Mouse (Mus musculus) hindbrain, embryonic 11.5 days (tissue): Measurements from ENCODE around the gene Galnt2. TPM values are rescaled to one million over a fixed set of nuclear protein-coding genes. Genes with fewer than 3 reads are reported as not detected.

Experiments
- ATAC-seq: fragments of 200-750 bp; cut with Nextera tagmentation; 2 replicates; pipeline ENCODE4 v1.8.0; 2017; ENCODE audit warnings: mild to moderate bottlenecking, moderate TSS enrichment, moderate library complexity; ENCODE audit not compliant: low FRiP score
- DNase-seq: peaks from one replicate; pipeline ENCODE4 v3.0.0-alpha.2; 2015; ENCODE audit warnings: low spot score
- H3K27ac ChIP-seq: fragments of 300-500 bp; sonication (generic); 2 replicates; pipeline ENCODE4 v1.5.1; 2014; ENCODE audit warnings: mild to moderate bottlenecking, low read depth, low read length
- H3K27me3 ChIP-seq: fragments of 300-500 bp; sonication (generic); 2 replicates; pipeline ENCODE4 v1.6.1; 2014; ENCODE audit warnings: mild to moderate bottlenecking, low read length, moderate library complexity, mixed read lengths; ENCODE audit not compliant: control insufficient read depth, insufficient read depth
- H3K36me3 ChIP-seq: fragments of 300-500 bp; sonication (generic); 2 replicates; pipeline ENCODE4 v1.6.1; 2014; ENCODE audit warnings: mild to moderate bottlenecking, low read length, moderate library complexity, mixed read lengths; ENCODE audit not compliant: control insufficient read depth, insufficient read depth
- H3K4me1 ChIP-seq: fragments of 300-500 bp; sonication (generic); replicated peaks from 2 replicates; pipeline ENCODE4 v1.6.1; 2014; ENCODE audit warnings: low read length, mixed read lengths; ENCODE audit not compliant: control insufficient read depth, insufficient read depth
- H3K4me2 ChIP-seq: fragments of 300-500 bp; sonication (generic); replicated peaks from 2 replicates; pipeline ENCODE4 v1.6.1; 2014; ENCODE audit warnings: mild to moderate bottlenecking, low read depth, low read length
- H3K4me3 ChIP-seq: fragments of 300-500 bp; sonication (generic); 2 replicates; pipeline ENCODE4 v1.5.1; 2014; ENCODE audit warnings: low read depth, low read length
- H3K9ac ChIP-seq: fragments of 300-500 bp; sonication (generic); 2 replicates; pipeline ENCODE4 v1.6.1; 2014; ENCODE audit warnings: low read depth, low read length
- H3K9me3 ChIP-seq: fragments of 300-500 bp; sonication (generic); 2 replicates; pipeline ENCODE4 v1.6.1; 2016; ENCODE audit warnings: low read length; ENCODE audit not compliant: control insufficient read depth
- WGBS: fragments of 180-500 bp; shearing (Covaris S2); extraction: QIAGEN DNeasy Blood & Tissue Kit; methylation state at CpG from one replicate; pipeline ENCODE4 v1.1.7; 2014; 5-methylcytosine and 5-hydroxymethylcytosine counted together
- polyA plus RNA-seq: library from polyadenylated mRNA; unstranded; fragments of >200 nt; fragmentation: Nextera tagmentation; extraction: Ambion mirVana; gene quantifications from 2 replicates; pipeline ENCODE4 v1.2.1, GENCODE M21; 2014

The Galnt2 gene
- polyA plus RNA-seq, 1 experiment from 2014 or later = 47.0 TPM

DNA sequence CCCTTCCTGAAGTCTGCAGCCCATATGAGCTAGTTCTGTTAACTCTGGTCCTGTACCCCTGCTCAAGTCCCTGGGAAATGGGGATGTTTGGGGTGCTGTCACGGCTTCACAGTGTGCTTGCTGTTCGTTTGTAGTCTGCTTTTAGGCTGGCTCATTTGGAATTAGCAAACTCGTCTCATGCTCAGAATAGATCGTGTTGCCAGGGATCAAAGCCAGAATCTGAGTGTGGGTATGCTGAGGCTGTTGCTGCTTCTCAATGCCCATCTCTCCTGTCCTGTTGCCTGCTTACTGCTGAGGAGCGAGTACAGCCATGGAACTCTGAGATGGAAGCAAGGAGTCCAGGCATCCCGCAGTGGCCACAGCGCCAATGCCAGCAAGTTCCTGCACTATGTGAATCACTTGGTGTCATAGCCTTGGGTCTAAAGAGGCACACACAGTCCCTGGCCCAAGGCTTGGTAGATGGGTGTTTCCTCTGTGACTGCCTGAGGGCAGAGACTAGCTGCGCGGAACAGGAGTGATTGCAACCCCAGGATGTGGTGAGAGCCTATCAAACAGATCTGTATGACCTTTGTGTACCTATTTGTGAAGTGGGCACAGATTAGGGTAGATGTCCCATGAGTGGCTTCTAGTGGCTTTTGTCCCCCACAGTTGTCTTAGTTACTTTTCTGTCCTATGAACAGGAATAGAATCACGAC is 44.3 kb downstream of the Galnt2 start:
- DNase-seq (no peak), ATAC-seq (no peak)
- no peaks in the 10 kb centered on the region; the same call in 1 of the 2 replicates for H3K9me3 ChIP-seq
- no peak overlapping the region for H3K27ac ChIP-seq
- no peak overlapping the region for H3K9ac ChIP-seq
- WGBS = 96% methylated on average over 10 of the region's 10 CpGs
- no peak overlapping the region for H3K4me2 ChIP-seq
- H3K4me1 ChIP-seq = peaks cover 4% of the 10 kb centered on the region; the same call in 1 of the 2 replicates
- 0 out of 2 replicates have a peak, but pooled peaks cover 4% of the 10 kb centered on the region for H3K36me3 ChIP-seq
- no peaks in the 10 kb centered on the region for H3K27me3 ChIP-seq
- no peak overlapping the region for H3K4me3 ChIP-seq

DNA sequence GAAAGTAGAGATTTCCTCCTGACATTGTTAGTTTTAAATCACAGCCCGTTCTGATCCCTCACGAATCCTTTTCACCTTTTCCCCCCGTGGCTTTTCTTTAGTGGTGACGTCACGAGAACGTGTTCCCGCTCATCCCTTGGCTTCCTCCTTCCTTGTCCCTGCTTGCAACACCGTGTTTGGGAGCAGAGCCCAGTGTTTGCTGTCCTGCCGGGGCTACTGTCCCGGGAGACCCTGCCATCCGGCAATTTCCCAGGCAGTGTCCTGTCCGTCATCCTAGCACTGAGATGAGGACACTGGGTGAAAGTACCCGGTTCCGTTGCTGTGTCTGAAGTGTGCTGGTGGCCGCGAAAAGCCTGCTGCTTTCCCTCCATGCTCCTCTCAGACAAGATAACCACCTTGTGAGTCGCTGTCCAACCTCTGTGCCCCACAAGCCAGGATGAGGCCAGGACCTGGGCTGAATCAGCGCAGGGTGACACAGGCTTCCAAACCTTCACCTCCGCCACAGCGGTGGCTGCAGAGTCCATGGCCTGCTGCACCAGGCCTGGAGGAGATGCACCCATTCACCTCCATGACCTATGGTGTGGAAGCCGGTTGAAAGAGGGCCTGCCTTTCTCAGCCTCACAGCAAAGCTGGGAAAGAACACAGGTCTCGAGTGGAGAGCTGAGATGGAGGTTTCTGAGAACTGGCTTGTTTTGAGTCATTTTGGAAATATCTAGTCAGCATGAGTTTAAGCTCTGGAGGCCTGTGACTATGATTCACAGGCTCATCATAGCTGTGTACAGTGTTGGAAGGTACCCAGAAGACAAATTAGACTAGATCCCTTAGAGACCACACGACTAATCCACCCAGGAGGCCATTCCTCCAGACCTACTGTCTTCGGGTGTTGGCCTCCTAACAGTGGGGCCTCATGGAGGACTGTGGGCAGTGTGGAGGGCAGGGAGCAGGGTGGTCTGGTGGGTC is 47.0 kb downstream of the Galnt2 start:
- no peak for DNase-seq
- Histone ChIP-seq H3K9ac (no peak overlapping the region), H3K27me3 (no peaks in the 10 kb centered on the region), H3K4me2 (no peak overlapping the region), H3K4me3 (no peak overlapping the region), H3K36me3 (0 out of 2 replicates have a peak, but pooled peaks cover 4% of the 10 kb centered on the region), H3K27ac (no peak overlapping the region), H3K9me3 (no peaks in the 10 kb centered on the region; the same call in 1 of the 2 replicates), H3K4me1 (peaks cover 16% of the 10 kb centered on the region)
- no peak for ATAC-seq
- WGBS = 78% methylated on average over 24 of the region's 24 CpGs

DNA sequence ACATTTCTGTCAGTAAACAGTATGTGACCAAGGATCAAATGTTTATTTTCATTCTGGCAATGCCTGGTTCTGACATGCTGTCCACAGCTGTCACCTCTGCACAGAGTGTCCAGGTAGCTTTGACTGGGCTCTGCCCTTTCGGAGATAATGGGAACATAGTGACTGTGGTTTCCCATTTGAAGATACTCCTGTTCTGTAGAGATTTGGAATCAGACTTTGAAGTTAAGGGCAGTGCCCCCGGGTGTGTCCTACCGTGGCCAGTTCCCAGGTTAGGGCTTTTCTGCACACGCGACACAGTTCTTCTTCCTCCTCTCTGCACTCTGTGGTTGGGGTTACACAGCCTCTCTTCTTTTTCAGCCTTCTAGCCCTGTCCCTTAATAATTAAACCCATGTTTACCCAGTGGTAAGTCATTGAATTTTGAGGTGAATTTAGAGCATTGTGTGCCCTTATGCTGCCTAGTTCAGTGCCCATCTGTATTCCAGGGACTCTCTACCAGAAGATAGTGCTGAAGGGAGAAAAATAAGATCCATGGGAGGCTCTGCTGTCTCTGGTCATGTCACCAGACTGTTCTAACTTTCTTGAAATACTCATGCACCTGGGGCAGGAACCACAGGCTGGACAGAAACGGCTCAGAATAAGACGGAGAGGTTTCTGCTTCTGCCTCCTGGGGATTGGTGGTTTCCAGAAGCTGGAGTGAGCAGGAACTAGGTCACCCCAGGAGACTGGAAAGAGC is 47.9 kb downstream of the Galnt2 start:
- Histone ChIP-seq H3K9me3 (no peaks in the 10 kb centered on the region; the same call in 1 of the 2 replicates), H3K27ac (no peak overlapping the region), H3K4me2 (no peak overlapping the region), H3K4me3 (no peak overlapping the region), H3K27me3 (no peaks in the 10 kb centered on the region), H3K36me3 (0 out of 2 replicates have a peak, but pooled peaks cover 4% of the 10 kb centered on the region), H3K9ac (no peak overlapping the region), H3K4me1 (peaks cover 21% of the 10 kb centered on the region)
- WGBS = 89% methylated on average over 7 of the region's 7 CpGs
- ATAC-seq (no peak), DNase-seq (no peak)

GRCm38 (mm10) chr8:124279690-124279985 is 48.4 kb downstream of the Galnt2 start:
- peaks cover 23% of the 10 kb centered on the region for H3K4me1 ChIP-seq
- H3K4me2 ChIP-seq = no peak overlapping the region

DNA sequence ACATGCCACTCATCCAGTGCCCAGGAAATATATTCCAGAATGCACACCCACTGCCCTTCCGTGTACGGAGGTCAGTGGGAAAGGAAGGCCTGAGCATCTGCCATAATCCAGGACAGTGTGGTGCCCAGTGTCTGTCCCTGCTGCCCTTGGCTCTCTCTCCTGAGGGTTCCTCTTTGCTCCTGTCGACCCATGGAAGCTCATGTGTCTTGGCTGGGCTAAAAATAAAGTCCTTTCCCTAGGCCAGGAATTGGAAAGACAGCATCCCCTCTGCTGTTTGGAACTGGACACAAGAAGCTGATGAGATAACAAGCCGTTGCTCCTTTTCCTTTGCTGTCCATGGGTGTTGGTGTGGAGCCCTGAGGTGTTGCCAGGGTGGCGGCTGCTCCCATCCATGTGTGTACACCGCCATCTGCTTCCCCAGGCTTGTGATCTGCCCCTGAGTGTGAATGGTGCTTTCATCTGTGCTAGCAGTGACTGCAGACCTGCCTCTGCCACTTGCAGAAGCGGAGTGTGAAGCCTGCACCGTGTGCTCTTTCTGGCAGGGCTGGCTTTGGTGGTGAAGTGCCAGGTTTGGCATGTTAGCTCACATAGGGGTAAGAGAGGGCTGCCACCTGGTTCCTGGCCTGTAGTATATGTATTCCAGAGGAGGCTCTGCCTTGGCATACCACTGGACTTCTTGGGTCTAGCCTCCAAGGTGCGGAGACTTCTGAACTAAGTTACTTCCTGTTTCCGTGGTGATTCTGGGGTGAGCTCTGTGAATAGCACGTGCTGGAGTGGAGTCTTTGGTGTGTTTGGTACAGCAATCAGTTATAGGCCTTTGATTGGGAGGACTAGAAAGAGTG is 50.7 kb downstream of the Galnt2 start:
- H3K4me3 ChIP-seq = no peak overlapping the region
- H3K36me3 ChIP-seq = no peaks in the 10 kb centered on the region
- no peaks in the 10 kb centered on the region for H3K9me3 ChIP-seq
- H3K9ac ChIP-seq = no peak overlapping the region
- peak overlapping the region; percentile 97 for H3K27ac ChIP-seq
- WGBS = 64% methylated on average over 11 of the region's 11 CpGs
- DNase-seq (no peak), ATAC-seq (no peak)
- peaks cover 42% of the 10 kb centered on the region for H3K4me1 ChIP-seq
- no peaks in the 10 kb centered on the region for H3K27me3 ChIP-seq
- no peak overlapping the region for H3K4me2 ChIP-seq

More at GRCm38 (mm10) chr8:124279690-124279985, 48.4 kb downstream of the Galnt2 start:
- no peaks in the 10 kb centered on the region; the same call in 1 of the 2 replicates for H3K9me3 ChIP-seq
- no peak for ATAC-seq
- no peaks in the 10 kb centered on the region for H3K27me3 ChIP-seq
- no peak overlapping the region for H3K27ac ChIP-seq
- 96% methylated on average over 5 of the region's 5 CpGs for WGBS
- H3K4me3 ChIP-seq = no peak overlapping the region
- H3K9ac ChIP-seq = no peak overlapping the region
- DNase-seq = no peak
- H3K36me3 ChIP-seq = 0 out of 2 replicates have a peak, but pooled peaks cover 4% of the 10 kb centered on the region

- WGBS = 70% methylated on average over 12 of the region's 12 CpGs
- no peak overlapping the region for H3K4me3 ChIP-seq
These were observed 51.9 kb downstream of the Galnt2 start for GRCm38 (mm10) chr8:124282878-124283630.

GRCm38 (mm10) chr8:124283644-124284332 is 52.6 kb downstream of the Galnt2 start:
- no peaks in the 10 kb centered on the region for H3K36me3 ChIP-seq
- peak overlapping the region; percentile 24; the same call in 1 of the 2 replicates for H3K9ac ChIP-seq
- DNase-seq (no peak), ATAC-seq (peak; percentile 25)
- H3K9me3 ChIP-seq = no peaks in the 10 kb centered on the region
- 30% methylated on average over 11 of the region's 11 CpGs for WGBS
- H3K4me1 ChIP-seq = peaks cover 46% of the 10 kb centered on the region
- H3K27me3 ChIP-seq = no peaks in the 10 kb centered on the region
- H3K4me2 ChIP-seq = no peak overlapping the region
- peak overlapping the region; percentile 97 for H3K27ac ChIP-seq
- H3K4me3 ChIP-seq = no peak overlapping the region

More at GRCm38 (mm10) chr8:124282878-124283630, 51.9 kb downstream of the Galnt2 start:
- ATAC-seq (no peak), DNase-seq (peak; percentile 35)
- Histone ChIP-seq H3K4me1 (peaks cover 46% of the 10 kb centered on the region), H3K9me3 (no peaks in the 10 kb centered on the region), H3K4me2 (no peak overlapping the region), H3K27ac (peak overlapping the region; percentile 97), H3K36me3 (no peaks in the 10 kb centered on the region), H3K9ac (peak overlapping the region; percentile 24; the same call in 1 of the 2 replicates), H3K27me3 (no peaks in the 10 kb centered on the region)
